Mouse (Mus musculus) hindbrain, embryonic 10.5 days (tissue): ENCODE data around the gene Ankrd11. TPM values are rescaled to one million over a fixed set of nuclear protein-coding genes. Genes with fewer than 3 reads are reported as not detected.

Source experiments
- DNase-seq: peaks from one replicate; pipeline ENCODE4 v3.0.0-alpha.2; 2017; ENCODE audit warnings: low spot score
- H3K27ac ChIP-seq: fragments of 300-500 bp; sonication (generic); 2 replicates; pipeline ENCODE4 v1.5.1; 2016; ENCODE audit warnings: mild to moderate bottlenecking, moderate library complexity
- H3K27me3 ChIP-seq: fragments of 300-500 bp; sonication (generic); 2 replicates; pipeline ENCODE4 v1.6.1; 2016; ENCODE audit warnings: mild to moderate bottlenecking; ENCODE audit not compliant: poor library complexity, insufficient read depth, severe bottlenecking
- H3K36me3 ChIP-seq: fragments of 300-500 bp; sonication (generic); 2 replicates; pipeline ENCODE4 v1.6.1; 2016; ENCODE audit warnings: mild to moderate bottlenecking, moderate library complexity
- H3K4me1 ChIP-seq: fragments of 300-500 bp; sonication (generic); replicated peaks from 2 replicates; pipeline ENCODE4 v1.6.1; 2016; ENCODE audit warnings: mild to moderate bottlenecking
- H3K4me3 ChIP-seq: fragments of 300-500 bp; sonication (generic); 2 replicates; pipeline ENCODE4 v1.5.1; 2016; ENCODE audit warnings: mild to moderate bottlenecking, moderate library complexity
- H3K9me3 ChIP-seq: fragments of 300-500 bp; sonication (generic); 2 replicates; pipeline ENCODE4 v1.6.1; 2016; ENCODE audit warnings: mild to moderate bottlenecking, moderate library complexity
- WGBS: fragments of 180-500 bp; shearing (Covaris S2); methylation state at CpG from one replicate; pipeline ENCODE4 v1.1.7; 2016; 5-methylcytosine and 5-hydroxymethylcytosine counted together
- polyA plus RNA-seq: library from polyadenylated mRNA; unstranded; fragments of >200 nt; fragmentation: Nextera tagmentation; extraction: Ambion mirVana; gene quantifications from 2 replicates; pipeline ENCODE4 v1.2.1, GENCODE M21; 2016

Gene Ankrd11
- polyA plus RNA-seq, 1 experiment from 2014 or later, result 31.4 TPM

- Histone ChIP-seq H3K27me3 (no peaks in the 10 kb centered on the region), H3K4me1 (no peaks in the 10 kb centered on the region), H3K27ac (no peak overlapping the region), H3K9me3 (no peaks in the 10 kb centered on the region; the same call in 1 of the 2 replicates), H3K36me3 (peaks cover 71% of the 10 kb centered on the region), H3K4me3 (no peak overlapping the region)
- 94% methylated on average over 3 of the region's 3 CpGs for WGBS
- no peak for DNase-seq
These were observed 73.9 kb downstream of the Ankrd11 start for GRCm38 (mm10) chr8:122968145-122968544.

GRCm38 (mm10) chr8:122966638-122967037 is 75.4 kb downstream of the Ankrd11 start:
- Histone ChIP-seq H3K27me3 (no peaks in the 10 kb centered on the region), H3K4me3 (no peak overlapping the region), H3K9me3 (no peaks in the 10 kb centered on the region; the same call in 1 of the 2 replicates), H3K27ac (no peak overlapping the region), H3K4me1 (peaks cover 9% of the 10 kb centered on the region), H3K36me3 (peaks cover 57% of the 10 kb centered on the region)
- DNase-seq, result no peak
- 91% methylated on average over 3 of the region's 3 CpGs for WGBS

GRCm38 (mm10) chr8:122962046-122962445 is 80.0 kb downstream of the Ankrd11 start:
- H3K4me1 ChIP-seq, result peaks cover 19% of the 10 kb centered on the region
- H3K4me3 ChIP-seq, result no peak overlapping the region
- H3K36me3 ChIP-seq, result peaks cover 21% of the 10 kb centered on the region
- H3K27ac ChIP-seq, result no peak overlapping the region
- no peak for DNase-seq
- WGBS, result 59% methylated on average over 5 of the region's 5 CpGs
- no peaks in the 10 kb centered on the region for H3K9me3 ChIP-seq
- no peaks in the 10 kb centered on the region for H3K27me3 ChIP-seq

GRCm38 (mm10) chr8:122961458-122961857 is 80.6 kb downstream of the Ankrd11 start:
- peaks cover 22% of the 10 kb centered on the region for H3K4me1 ChIP-seq
- no peak overlapping the region for H3K27ac ChIP-seq
- DNase-seq, result no peak
- peaks cover 21% of the 10 kb centered on the region for H3K36me3 ChIP-seq
- no peak overlapping the region for H3K4me3 ChIP-seq
- no peaks in the 10 kb centered on the region for H3K27me3 ChIP-seq
- no peaks in the 10 kb centered on the region for H3K9me3 ChIP-seq
- 84% methylated on average over 2 of the region's 2 CpGs for WGBS

GRCm38 (mm10) chr8:122960932-122961331 is 81.1 kb downstream of the Ankrd11 start:
- H3K36me3 ChIP-seq, result peaks cover 19% of the 10 kb centered on the region
- H3K4me1 ChIP-seq, result peaks cover 22% of the 10 kb centered on the region
- H3K27ac ChIP-seq, result no peak overlapping the region
- DNase-seq, result no peak
- H3K27me3 ChIP-seq, result no peaks in the 10 kb centered on the region
- H3K9me3 ChIP-seq, result no peaks in the 10 kb centered on the region
- no peak overlapping the region for H3K4me3 ChIP-seq
- 19% methylated on average over 1 of the region's 1 CpGs for WGBS

- H3K9me3 ChIP-seq, result no peaks in the 10 kb centered on the region
- H3K27ac ChIP-seq, result no peak overlapping the region
- peaks cover 13% of the 10 kb centered on the region; the same call in 1 of the 2 replicates for H3K36me3 ChIP-seq
- no peak overlapping the region for H3K4me3 ChIP-seq
- 91% methylated on average over 5 of the region's 5 CpGs for WGBS
- no peaks in the 10 kb centered on the region for H3K27me3 ChIP-seq
- DNase-seq, result no peak
- peaks cover 22% of the 10 kb centered on the region for H3K4me1 ChIP-seq
These were observed 81.8 kb downstream of the Ankrd11 start for GRCm38 (mm10) chr8:122960323-122960722.

GRCm38 (mm10) chr8:122955997-122956396 is 86.1 kb downstream of the Ankrd11 start:
- WGBS, result 93% methylated on average over 3 of the region's 3 CpGs

GRCm38 (mm10) chr8:122955195-122955594 is 86.9 kb downstream of the Ankrd11 start:
- no peak for DNase-seq
- no peaks in the 10 kb centered on the region for H3K36me3 ChIP-seq
- H3K9me3 ChIP-seq, result no peaks in the 10 kb centered on the region
- H3K4me3 ChIP-seq, result no peak overlapping the region
- peaks cover 6% of the 10 kb centered on the region for H3K4me1 ChIP-seq
- no peak overlapping the region for H3K27ac ChIP-seq
- no peaks in the 10 kb centered on the region for H3K27me3 ChIP-seq

More at GRCm38 (mm10) chr8:122955997-122956396, 86.1 kb downstream of the Ankrd11 start:
- no peaks in the 10 kb centered on the region for H3K36me3 ChIP-seq
- H3K9me3 ChIP-seq, result no peaks in the 10 kb centered on the region
- H3K4me1 ChIP-seq, result peaks cover 10% of the 10 kb centered on the region
- H3K4me3 ChIP-seq, result no peak overlapping the region
- H3K27me3 ChIP-seq, result no peaks in the 10 kb centered on the region
- DNase-seq, result no peak
- no peak overlapping the region for H3K27ac ChIP-seq

GRCm38 (mm10) chr8:122954090-122954799 is 87.8 kb downstream of the Ankrd11 start:
- no peak overlapping the region for H3K27ac ChIP-seq
- no peak for DNase-seq
- no peaks in the 10 kb centered on the region for H3K9me3 ChIP-seq
- no peak overlapping the region for H3K4me3 ChIP-seq
- WGBS, result 87% methylated on average over 3 of the region's 3 CpGs
- H3K27me3 ChIP-seq, result no peaks in the 10 kb centered on the region
- H3K4me1 ChIP-seq, result peaks cover 13% of the 10 kb centered on the region
- H3K36me3 ChIP-seq, result no peaks in the 10 kb centered on the region

GRCm38 (mm10) chr8:122953028-122953427 is 89.0 kb downstream of the Ankrd11 start:
- no peak for DNase-seq
- Histone ChIP-seq H3K4me3 (no peak overlapping the region), H3K9me3 (no peaks in the 10 kb centered on the region), H3K36me3 (no peaks in the 10 kb centered on the region), H3K27ac (no peak overlapping the region), H3K4me1 (peaks cover 16% of the 10 kb centered on the region), H3K27me3 (no peaks in the 10 kb centered on the region)
- 92% methylated on average over 6 of the region's 6 CpGs for WGBS

GRCm38 (mm10) chr8:122951456-122951855 is 90.6 kb downstream of the Ankrd11 start:
- Histone ChIP-seq H3K36me3 (no peaks in the 10 kb centered on the region), H3K27ac (no peak overlapping the region), H3K27me3 (no peaks in the 10 kb centered on the region), H3K9me3 (no peaks in the 10 kb centered on the region), H3K4me1 (peaks cover 13% of the 10 kb centered on the region), H3K4me3 (no peak overlapping the region)
- WGBS, result 91% methylated on average over 5 of the region's 5 CpGs
- DNase-seq, result no peak

- 88% methylated on average over 5 of the region's 5 CpGs for WGBS
- H3K27ac ChIP-seq, result no peak overlapping the region
- H3K27me3 ChIP-seq, result no peaks in the 10 kb centered on the region
- no peak for DNase-seq
- peaks cover 12% of the 10 kb centered on the region for H3K4me1 ChIP-seq
- no peaks in the 10 kb centered on the region for H3K9me3 ChIP-seq
- H3K36me3 ChIP-seq, result no peaks in the 10 kb centered on the region
- H3K4me3 ChIP-seq, result no peak overlapping the region
These were observed 92.4 kb downstream of the Ankrd11 start for GRCm38 (mm10) chr8:122949701-122950100.

- H3K4me3 ChIP-seq, result no peak overlapping the region
- H3K9me3 ChIP-seq, result no peaks in the 10 kb centered on the region
- WGBS, result 79% methylated on average over 2 of the region's 2 CpGs
- H3K4me1 ChIP-seq, result peaks cover 14% of the 10 kb centered on the region
- H3K27me3 ChIP-seq, result no peaks in the 10 kb centered on the region
- no peak for DNase-seq
- no peak overlapping the region for H3K27ac ChIP-seq
- peaks cover 3% of the 10 kb centered on the region; the same call in 1 of the 2 replicates for H3K36me3 ChIP-seq
These were observed 96.3 kb downstream of the Ankrd11 start for GRCm38 (mm10) chr8:122945775-122946174.
